24 mouse cellular contexts compared by ENCODE assay signal in the genomic region with DNA sequence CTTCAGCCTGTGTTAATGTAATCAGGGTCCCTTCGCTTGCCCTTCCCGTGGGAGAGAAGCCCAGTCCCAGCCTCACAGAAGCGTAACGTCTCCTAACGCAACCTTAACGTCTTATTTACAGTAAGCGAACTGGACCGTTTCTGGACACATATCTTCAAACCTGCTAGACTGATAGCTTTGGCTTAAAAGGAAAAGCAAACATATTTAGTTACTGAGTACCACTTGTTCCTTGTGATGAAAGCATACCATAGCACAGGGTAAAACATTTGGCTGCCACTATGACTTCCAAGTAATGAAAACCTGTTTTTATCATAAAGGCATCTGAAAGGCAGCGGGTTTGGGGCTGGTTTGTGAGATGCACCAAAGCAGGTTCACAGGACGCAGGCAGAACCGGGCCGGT. TPM values are rescaled to one million over a fixed set of nuclear protein-coding genes. Genes with fewer than 3 reads are reported as not detected.
"Had no signal": no experiment of that assay in that cellular context is flagged by ENCODE, and none has a peak within 500 bp of the region (broad histone marks: within the 10 kb centered on the region; RNA-seq: fewer than 3 reads in every experiment).

No protein-coding gene starts in this region.

- H3K4me1 ChIP-seq: intestine, embryonic 15.5 days; kidney, embryonic 15.5 days; limb, embryonic 12.5 days; limb, embryonic 15.5 days had no signal

- H3K9ac ChIP-seq: intestine, embryonic 15.5 days; kidney, embryonic 15.5 days; limb, embryonic 12.5 days; limb, embryonic 15.5 days; liver, embryonic 14.5 days; liver, postnatal 0 days had no signal

- H3K4me2 ChIP-seq: intestine, embryonic 15.5 days; kidney, embryonic 15.5 days; limb, embryonic 12.5 days; limb, embryonic 15.5 days; liver, embryonic 11.5 days; midbrain, embryonic 11.5 days had no signal

- H3K9me3 ChIP-seq: intestine, embryonic 15.5 days; kidney, embryonic 15.5 days; limb, embryonic 12.5 days; limb, embryonic 15.5 days had no signal

- H3K27ac ChIP-seq: intestine, embryonic 15.5 days; kidney, embryonic 15.5 days; limb, embryonic 12.5 days; limb, embryonic 15.5 days; liver, embryonic 14.5 days had no signal

- DNase-seq: kidney, adult 11 months; kidney, adult 8-10 months; kidney, postnatal 14 days; kidney, postnatal 4 days; left cerebral cortex, postnatal 4 days; liver, postnatal 0 days; midbrain, embryonic 14.5 days; thymus, adult 2 months; thymus, postnatal 14 days; thymus, postnatal 4 days had no signal

- H3K4me3 ChIP-seq: intestine, embryonic 15.5 days; kidney, embryonic 15.5 days; limb, embryonic 12.5 days; limb, embryonic 15.5 days had no signal

- H3K36me3 ChIP-seq: intestine, embryonic 15.5 days had no signal

- H3K27me3 ChIP-seq: intestine, embryonic 15.5 days; kidney, embryonic 15.5 days; limb, embryonic 12.5 days; limb, embryonic 15.5 days had no signal

- ATAC-seq: intestine, embryonic 15.5 days; liver, postnatal 0 days had no signal

RNA-seq across cellular contexts. Expression of a gene that starts 56.8 kb away (rescaled TPM):
- total RNA-seq: megakaryocyte progenitor cell, adult 5-6 weeks; megakaryocyte-erythroid progenitor cell, adult 5-6 weeks had no signal
- polyA plus RNA-seq: intestine, embryonic 15.5 days; kidney, embryonic 15.5 days; limb, embryonic 12.5 days; limb, embryonic 15.5 days; liver, embryonic 11.5 days; liver, embryonic 14.5 days; midbrain, embryonic 11.5 days; midbrain, embryonic 14.5 days; neural tube, embryonic 11.5 days; small intestine, adult 2 months; spleen, adult 2 months; stomach, embryonic 16.5 days; testis, adult 2 months had no signal
